Mouse (Mus musculus) lung, adult 2 months (tissue): ENCODE data around the gene Nt5dc2. TPM values are rescaled to one million over a fixed set of nuclear protein-coding genes. Genes with fewer than 3 reads are reported as not detected.

ENCODE experiments used
- DNase-seq: peaks from one replicate; pipeline ENCODE4 v3.0.0; 2022
- H3K4me1 ChIP-seq: fragments of 200-500 bp; 2 replicates; pipeline ENCODE4 v1.6.1; 2011; ENCODE audit warnings: low read length; ENCODE audit not compliant: control insufficient read depth, insufficient read depth
- H3K4me3 ChIP-seq: fragments of 200-500 bp; replicated peaks from 2 replicates; pipeline ENCODE3; 2011; ENCODE audit warnings: low read depth, mild to moderate bottlenecking, control low read depth, low read length; ENCODE audit errors: extremely low read depth
- CTCF ChIP-seq: fragments of 200-500 bp; IDR thresholded peaks from 2 replicates; pipeline ENCODE4 v1.5.1; 2011; ENCODE audit warnings: mild to moderate bottlenecking, low read length, control low read depth; ENCODE audit not compliant: insufficient read depth
- POLR2A ChIP-seq: fragments of 200-500 bp; IDR thresholded peaks from 2 replicates; pipeline ENCODE4 v1.6.1; 2011; ENCODE audit warnings: low read depth, mild to moderate bottlenecking, control low read depth, low read length, borderline replicate concordance; ENCODE audit errors: extremely low read depth
- WGBS: fragments of 180-500 bp; shearing (Covaris S2); methylation state at CpG from one replicate; pipeline ENCODE4 v1.1.7; 2018; 5-methylcytosine and 5-hydroxymethylcytosine counted together
- polyA plus RNA-seq: library from polyadenylated mRNA; depleted of rRNA; stranded (reverse); fragments of >200 nt; gene quantifications from 2 replicates; pipeline ENCODE4 v1.2.3, GENCODE M21; 2012

Nt5dc2 gene
- polyA plus RNA-seq, 1 experiment = 147 TPM

DNA sequence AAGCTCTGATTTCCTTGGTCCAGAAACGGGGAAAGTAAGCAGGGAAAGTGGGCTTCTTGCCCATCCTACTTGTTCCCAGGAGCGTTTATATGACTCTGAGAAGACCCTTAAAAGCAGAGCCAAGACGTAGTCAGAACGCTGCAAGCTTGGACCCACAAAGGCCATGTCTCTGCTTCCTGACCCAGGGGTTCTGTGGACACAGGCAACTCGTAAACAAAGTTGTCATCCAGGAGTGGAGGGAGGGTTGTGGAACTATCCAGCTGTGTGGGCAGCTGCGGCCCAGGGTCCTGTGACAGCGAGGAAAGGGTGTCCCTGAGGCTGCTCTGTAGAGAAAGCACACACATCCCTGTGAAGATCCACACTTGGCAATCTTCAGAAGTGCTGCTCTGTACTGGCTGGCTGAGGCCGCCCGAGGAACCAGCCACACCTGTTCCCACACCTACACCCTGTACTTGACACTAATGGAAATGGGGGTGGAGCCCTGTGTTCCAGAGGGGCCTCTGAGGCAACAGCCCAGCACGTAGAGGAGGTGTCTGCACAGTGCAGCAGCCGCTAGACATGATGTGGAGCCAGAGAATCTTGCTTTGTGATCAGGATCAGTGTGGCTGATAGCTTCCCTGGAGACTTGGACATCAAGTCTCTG, 2.3 kb downstream of the Nt5dc2 start:
- H3K4me3 ChIP-seq = no peak overlapping the region
- TF ChIP-seq POLR2A (no peak), CTCF (no peak)
- DNase-seq = peak; percentile 52
- H3K4me1 ChIP-seq = 0 out of 2 replicates have a peak, but pooled peaks cover 2% of the 10 kb centered on the region
- 55% methylated on average over 11 of the region's 11 CpGs for WGBS

- 0 out of 2 replicates have a peak, but pooled peaks cover 2% of the 10 kb centered on the region for H3K4me1 ChIP-seq
- no peak overlapping the region for H3K4me3 ChIP-seq
- WGBS = 72% methylated on average over 25 of the region's 25 CpGs
- no peak for DNase-seq
- TF ChIP-seq CTCF = no peak
- no peak for TF ChIP-seq POLR2A
Observed at GRCm38 (mm10) chr14:31134015-31135000, 3.5 kb downstream of the Nt5dc2 start.

GRCm38 (mm10) chr14:31135495-31136410, 4.9 kb downstream of the Nt5dc2 start:
- H3K4me3 ChIP-seq = no peak overlapping the region
- no peak for DNase-seq
- no peaks in the 10 kb centered on the region for H3K4me1 ChIP-seq
- TF ChIP-seq CTCF = no peak
- TF ChIP-seq POLR2A = no peak
- WGBS = 92% methylated on average over 34 of the region's 34 CpGs

- Histone ChIP-seq H3K4me1 (no peaks in the 10 kb centered on the region), H3K4me3 (no peak overlapping the region)
- no peak for TF ChIP-seq CTCF
- TF ChIP-seq POLR2A = no peak
- no peak for DNase-seq
- 85% methylated on average over 26 of the region's 26 CpGs for WGBS
Observed at GRCm38 (mm10) chr14:31136411-31137280, 5.8 kb downstream of the Nt5dc2 start.

- TF ChIP-seq CTCF (no peak), POLR2A (no peak)
Observed at GRCm38 (mm10) chr14:31137281-31137595, 6.4 kb downstream of the Nt5dc2 start.

DNA sequence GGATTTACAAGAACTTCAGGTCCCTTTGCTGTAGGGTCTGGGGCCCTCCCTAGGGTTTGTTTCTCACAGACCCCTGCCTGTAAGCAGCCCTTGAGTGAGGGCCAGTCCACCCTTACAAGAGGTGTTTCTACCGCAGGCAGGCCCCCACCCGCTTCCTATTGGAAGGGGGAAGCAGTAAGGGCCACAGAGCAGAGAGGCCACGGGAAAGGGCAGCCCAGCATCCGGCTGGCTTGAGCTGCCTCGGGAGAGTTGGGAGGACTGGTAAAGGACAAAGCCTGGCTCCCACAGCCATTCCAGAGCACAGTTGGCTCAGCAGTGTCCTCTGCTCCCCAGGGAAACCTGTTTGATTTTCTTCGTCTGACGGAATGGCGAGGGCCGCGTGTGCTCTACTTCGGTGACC, 6.9 kb downstream of the Nt5dc2 start:
- WGBS = 68% methylated on average over 11 of the region's 11 CpGs
- H3K4me1 ChIP-seq = no peaks in the 10 kb centered on the region
- TF ChIP-seq CTCF (no peak), POLR2A (no peak)
- no peak overlapping the region for H3K4me3 ChIP-seq
- no peak for DNase-seq

More at GRCm38 (mm10) chr14:31137281-31137595, 6.4 kb downstream of the Nt5dc2 start:
- Histone ChIP-seq H3K4me1 (no peaks in the 10 kb centered on the region), H3K4me3 (no peak overlapping the region)
- no peak for DNase-seq
- WGBS = 68% methylated on average over 10 of the region's 10 CpGs

DNA sequence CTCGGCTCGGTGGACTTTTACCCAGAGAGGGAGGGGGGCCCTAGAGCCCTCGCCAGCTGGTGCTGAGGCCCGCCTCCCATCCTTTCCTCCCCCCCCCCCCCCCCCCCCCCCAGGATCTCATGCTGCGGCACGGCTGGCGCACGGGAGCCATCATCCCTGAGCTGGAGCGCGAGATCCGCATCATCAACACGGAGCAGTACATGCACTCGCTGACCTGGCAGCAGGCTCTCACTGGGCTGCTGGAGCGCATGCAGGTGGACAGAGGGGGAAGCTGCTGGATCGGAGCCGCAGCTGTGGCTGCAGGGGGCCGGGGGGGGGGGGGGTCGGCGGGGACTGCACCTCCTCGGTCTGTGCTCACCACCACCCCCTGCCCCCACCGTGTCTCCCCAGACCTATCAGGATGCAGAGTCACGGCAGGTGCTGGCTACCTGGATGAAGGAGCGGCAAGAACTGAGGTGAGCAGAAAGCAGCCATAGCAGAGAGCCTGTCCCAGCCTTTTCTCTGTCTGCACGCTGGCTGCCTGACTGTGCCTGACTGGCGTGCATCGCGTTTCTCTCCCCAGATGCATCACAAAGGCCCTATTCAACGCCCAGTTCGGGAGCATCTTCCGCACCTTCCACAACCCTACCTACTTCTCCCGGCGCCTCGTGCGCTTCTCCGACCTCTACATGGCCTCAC, 7.5 kb downstream of the Nt5dc2 start:
- no peak overlapping the region for H3K4me3 ChIP-seq
- no peak for TF ChIP-seq CTCF
- no peak for TF ChIP-seq POLR2A
- DNase-seq = no peak
- H3K4me1 ChIP-seq = no peaks in the 10 kb centered on the region
- WGBS = 73% methylated on average over 25 of the region's 35 CpGs

DNA sequence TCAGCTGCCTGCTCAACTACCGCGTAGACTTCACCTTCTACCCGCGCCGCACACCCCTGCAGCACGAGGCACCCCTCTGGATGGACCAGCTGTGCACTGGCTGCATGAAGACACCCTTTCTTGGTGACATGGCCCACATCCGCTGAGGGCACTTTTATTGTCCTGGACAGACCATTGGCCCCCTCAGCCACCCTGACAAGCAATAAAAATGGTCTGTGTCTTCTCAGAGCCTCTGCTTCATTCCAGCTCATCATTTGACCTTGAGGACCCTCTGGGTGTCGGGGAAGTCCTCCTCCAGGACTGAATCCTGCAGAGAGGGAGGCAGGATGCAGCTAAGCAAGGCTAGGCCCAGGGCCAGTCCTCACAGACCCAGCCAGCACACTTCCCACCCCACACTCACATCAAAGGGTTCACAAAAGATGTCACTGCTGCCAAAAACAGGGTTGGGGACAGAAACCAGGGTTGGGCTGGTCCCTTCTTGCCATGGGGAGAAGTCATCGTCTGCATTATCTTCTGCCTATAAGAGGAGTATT, 8.1 kb downstream of the Nt5dc2 start:
- no peaks in the 10 kb centered on the region for H3K4me1 ChIP-seq
- WGBS = 89% methylated on average over 9 of the region's 9 CpGs
- no peak overlapping the region for H3K4me3 ChIP-seq
- no peak for TF ChIP-seq POLR2A
- no peak for TF ChIP-seq CTCF
- DNase-seq = no peak
